Mouse (Mus musculus): ENCODE data around the gene Prkcb. TPM values are rescaled to one million over a fixed set of nuclear protein-coding genes. Genes with fewer than 3 reads are reported as not detected.

The Prkcb gene
- polyA plus RNA-seq, 1 experiment from 2014 or later: 170 TPM

- WGBS: 40% methylated on average over 12 of the region's 12 CpGs
- H3K27ac ChIP-seq (ENCODE audit: low read depth, low read length): no peak overlapping the region
- no peaks in the 10 kb centered on the region for H3K27me3 ChIP-seq (ENCODE audit: control insufficient read depth, insufficient read depth, low read length)
- no peaks in the 10 kb centered on the region for H3K9me3 ChIP-seq (ENCODE audit: control insufficient read depth, low read length)
- H3K4me1 ChIP-seq (ENCODE audit: control insufficient read depth, insufficient read depth, low read length): peaks cover 5% of the 10 kb centered on the region; the same call in 1 of the 2 replicates
- H3K4me2 ChIP-seq (ENCODE audit: low read depth, low read length): no peak overlapping the region; the same call in 1 of the 2 replicates
- no peaks in the 10 kb centered on the region for H3K36me3 ChIP-seq (ENCODE audit: control insufficient read depth, insufficient read depth, low read length)
- H3K4me3 ChIP-seq (ENCODE audit: low read depth, low read length): no peak overlapping the region
- H3K9ac ChIP-seq (replicated peaks; ENCODE audit: low read depth, low read length): no peak overlapping the region
- peak; percentile 65; the same call in 1 of the 2 replicates for ATAC-seq (ENCODE audit: low read depth)
Measured at GRCm38 (mm10) chr7:122415904-122416303, 127.4 kb downstream of the Prkcb start.

GRCm38 (mm10) chr7:122418551-122418950 lies 130.0 kb downstream of the Prkcb start:
- no peak overlapping the region for H3K27ac ChIP-seq (ENCODE audit: low read depth, low read length)
- ATAC-seq (ENCODE audit: low read depth): no peak
- peaks cover 5% of the 10 kb centered on the region; the same call in 1 of the 2 replicates for H3K4me1 ChIP-seq (ENCODE audit: control insufficient read depth, insufficient read depth, low read length)
- no peak overlapping the region for H3K9ac ChIP-seq (replicated peaks; ENCODE audit: low read depth, low read length)
- H3K36me3 ChIP-seq (ENCODE audit: control insufficient read depth, insufficient read depth, low read length): no peaks in the 10 kb centered on the region
- no peaks in the 10 kb centered on the region for H3K9me3 ChIP-seq (ENCODE audit: control insufficient read depth, low read length)
- H3K4me3 ChIP-seq (ENCODE audit: low read depth, low read length): no peak overlapping the region
- WGBS: 72% methylated on average over 3 of the region's 3 CpGs
- H3K27me3 ChIP-seq (ENCODE audit: control insufficient read depth, insufficient read depth, low read length): no peaks in the 10 kb centered on the region
- no peak overlapping the region for H3K4me2 ChIP-seq (ENCODE audit: low read depth, low read length)

- H3K27ac ChIP-seq (ENCODE audit: low read depth, low read length): no peak overlapping the region
- no peaks in the 10 kb centered on the region for H3K4me1 ChIP-seq (ENCODE audit: control insufficient read depth, insufficient read depth, low read length)
- 72% methylated on average over 4 of the region's 4 CpGs for WGBS
- no peak overlapping the region for H3K9ac ChIP-seq (replicated peaks; ENCODE audit: low read depth, low read length)
- no peaks in the 10 kb centered on the region for H3K36me3 ChIP-seq (ENCODE audit: control insufficient read depth, insufficient read depth, low read length)
- H3K9me3 ChIP-seq (ENCODE audit: control insufficient read depth, low read length): no peaks in the 10 kb centered on the region
- no peak for ATAC-seq (ENCODE audit: low read depth)
- H3K27me3 ChIP-seq (ENCODE audit: control insufficient read depth, insufficient read depth, low read length): no peaks in the 10 kb centered on the region
- H3K4me3 ChIP-seq (ENCODE audit: low read depth, low read length): no peak overlapping the region
- H3K4me2 ChIP-seq (ENCODE audit: low read depth, low read length): no peak overlapping the region
Measured at GRCm38 (mm10) chr7:122423816-122424215, 135.3 kb downstream of the Prkcb start.

GRCm38 (mm10) chr7:122429134-122429533 lies 140.6 kb downstream of the Prkcb start:
- Histone ChIP-seq H3K27me3 (ENCODE audit: control insufficient read depth, insufficient read depth, low read length) (no peaks in the 10 kb centered on the region), H3K9ac (replicated peaks; ENCODE audit: low read depth, low read length) (no peak overlapping the region), H3K4me2 (ENCODE audit: low read depth, low read length) (no peak overlapping the region), H3K4me3 (ENCODE audit: low read depth, low read length) (no peak overlapping the region), H3K27ac (ENCODE audit: low read depth, low read length) (no peak overlapping the region), H3K36me3 (ENCODE audit: control insufficient read depth, insufficient read depth, low read length) (no peaks in the 10 kb centered on the region), H3K9me3 (ENCODE audit: control insufficient read depth, low read length) (no peaks in the 10 kb centered on the region), H3K4me1 (ENCODE audit: control insufficient read depth, insufficient read depth, low read length) (no peaks in the 10 kb centered on the region)
- 72% methylated on average over 5 of the region's 5 CpGs for WGBS
- ATAC-seq (ENCODE audit: low read depth): no peak

- no peak for ATAC-seq (ENCODE audit: low read depth)
- WGBS: 70% methylated on average over 4 of the region's 4 CpGs
- H3K27ac ChIP-seq (ENCODE audit: low read depth, low read length): no peak overlapping the region
- no peaks in the 10 kb centered on the region for H3K27me3 ChIP-seq (ENCODE audit: control insufficient read depth, insufficient read depth, low read length)
- no peak overlapping the region for H3K4me2 ChIP-seq (ENCODE audit: low read depth, low read length)
- H3K4me1 ChIP-seq (ENCODE audit: control insufficient read depth, insufficient read depth, low read length): no peaks in the 10 kb centered on the region
- H3K4me3 ChIP-seq (ENCODE audit: low read depth, low read length): no peak overlapping the region
- no peaks in the 10 kb centered on the region for H3K9me3 ChIP-seq (ENCODE audit: control insufficient read depth, low read length)
- H3K9ac ChIP-seq (replicated peaks; ENCODE audit: low read depth, low read length): no peak overlapping the region
- no peaks in the 10 kb centered on the region for H3K36me3 ChIP-seq (ENCODE audit: control insufficient read depth, insufficient read depth, low read length)
Measured at GRCm38 (mm10) chr7:122432401-122432800, 143.8 kb downstream of the Prkcb start.

GRCm38 (mm10) chr7:122433377-122433776 lies 144.8 kb downstream of the Prkcb start:
- H3K9ac ChIP-seq (replicated peaks; ENCODE audit: low read depth, low read length): no peak overlapping the region
- H3K27ac ChIP-seq (ENCODE audit: low read depth, low read length): no peak overlapping the region
- WGBS: 89% methylated on average over 5 of the region's 5 CpGs
- H3K4me3 ChIP-seq (ENCODE audit: low read depth, low read length): no peak overlapping the region
- H3K36me3 ChIP-seq (ENCODE audit: control insufficient read depth, insufficient read depth, low read length): no peaks in the 10 kb centered on the region
- no peaks in the 10 kb centered on the region for H3K9me3 ChIP-seq (ENCODE audit: control insufficient read depth, low read length)
- no peaks in the 10 kb centered on the region for H3K27me3 ChIP-seq (ENCODE audit: control insufficient read depth, insufficient read depth, low read length)
- no peaks in the 10 kb centered on the region for H3K4me1 ChIP-seq (ENCODE audit: control insufficient read depth, insufficient read depth, low read length)
- no peak overlapping the region for H3K4me2 ChIP-seq (ENCODE audit: low read depth, low read length)
- ATAC-seq (ENCODE audit: low read depth): no peak

GRCm38 (mm10) chr7:122434941-122435340 lies 146.4 kb downstream of the Prkcb start:
- Histone ChIP-seq H3K27ac (ENCODE audit: low read depth, low read length) (no peak overlapping the region), H3K9me3 (ENCODE audit: control insufficient read depth, low read length) (no peaks in the 10 kb centered on the region), H3K9ac (replicated peaks; ENCODE audit: low read depth, low read length) (no peak overlapping the region), H3K4me2 (ENCODE audit: low read depth, low read length) (no peak overlapping the region), H3K4me1 (ENCODE audit: control insufficient read depth, insufficient read depth, low read length) (no peaks in the 10 kb centered on the region), H3K4me3 (ENCODE audit: low read depth, low read length) (no peak overlapping the region), H3K36me3 (ENCODE audit: control insufficient read depth, insufficient read depth, low read length) (no peaks in the 10 kb centered on the region), H3K27me3 (ENCODE audit: control insufficient read depth, insufficient read depth, low read length) (no peaks in the 10 kb centered on the region)
- ATAC-seq (ENCODE audit: low read depth): no peak
- WGBS: 88% methylated on average over 4 of the region's 4 CpGs

- Histone ChIP-seq H3K4me1 (ENCODE audit: control insufficient read depth, insufficient read depth, low read length) (no peaks in the 10 kb centered on the region), H3K4me3 (ENCODE audit: low read depth, low read length) (no peak overlapping the region), H3K36me3 (ENCODE audit: control insufficient read depth, insufficient read depth, low read length) (no peaks in the 10 kb centered on the region), H3K4me2 (ENCODE audit: low read depth, low read length) (no peak overlapping the region), H3K27ac (ENCODE audit: low read depth, low read length) (no peak overlapping the region), H3K9me3 (ENCODE audit: control insufficient read depth, low read length) (no peaks in the 10 kb centered on the region), H3K9ac (replicated peaks; ENCODE audit: low read depth, low read length) (no peak overlapping the region), H3K27me3 (ENCODE audit: control insufficient read depth, insufficient read depth, low read length) (no peaks in the 10 kb centered on the region)
- no peak for ATAC-seq (ENCODE audit: low read depth)
- WGBS: 90% methylated on average over 7 of the region's 7 CpGs
Measured at GRCm38 (mm10) chr7:122435561-122435960, 147.0 kb downstream of the Prkcb start.

GRCm38 (mm10) chr7:122437390-122437789 lies 148.8 kb downstream of the Prkcb start:
- Histone ChIP-seq H3K27me3 (ENCODE audit: control insufficient read depth, insufficient read depth, low read length) (no peaks in the 10 kb centered on the region), H3K4me2 (ENCODE audit: low read depth, low read length) (no peak overlapping the region), H3K9ac (replicated peaks; ENCODE audit: low read depth, low read length) (no peak overlapping the region), H3K9me3 (ENCODE audit: control insufficient read depth, low read length) (no peaks in the 10 kb centered on the region), H3K27ac (ENCODE audit: low read depth, low read length) (no peak overlapping the region), H3K4me1 (ENCODE audit: control insufficient read depth, insufficient read depth, low read length) (no peaks in the 10 kb centered on the region), H3K4me3 (ENCODE audit: low read depth, low read length) (no peak overlapping the region), H3K36me3 (ENCODE audit: control insufficient read depth, insufficient read depth, low read length) (no peaks in the 10 kb centered on the region)
- WGBS: 81% methylated on average over 1 of the region's 1 CpGs
- ATAC-seq (ENCODE audit: low read depth): no peak
